Mouse (Mus musculus): ENCODE measurements around the gene Hsd3b7. TPM values are rescaled to one million over a fixed set of nuclear protein-coding genes. Genes with fewer than 3 reads are reported as not detected.

Gene Hsd3b7
- total RNA-seq, 2 experiments from 2014 or later = 31.5 to 40.4 TPM

Other genes starting within 250 kb of the Hsd3b7 start
- not detected for gene Tmem265, start 239.2 kb upstream of the Hsd3b7 start, total RNA-seq (2021)
- gene Phkg2, start 227.3 kb upstream of the Hsd3b7 start, total RNA-seq (2021) = 10 to 100 TPM; 37.1 to 38.0 TPM
- 1 to 10 TPM; 8.4 to 8.5 TPM for gene Ccdc189, start 212.0 kb upstream of the Hsd3b7 start, total RNA-seq (2021)
- gene Rnf40, start 211.8 kb upstream of the Hsd3b7 start, total RNA-seq (2021) = 10 to 100 TPM; 54.1 to 64.1 TPM
- 10 to 100 TPM; 16.4 to 16.5 TPM for gene Zfp629, start 184.8 kb upstream of the Hsd3b7 start, total RNA-seq (2021)
- 10 to 100 TPM; 53.4 to 88.2 TPM for gene Bcl7c, start 91.7 kb upstream of the Hsd3b7 start, total RNA-seq (2021)
- 1 to 10 TPM; 3.3 to 4.8 TPM for gene Ctf1, start 87.9 kb upstream of the Hsd3b7 start, total RNA-seq (2021)
- not detected for gene Ctf2, start 68.4 kb upstream of the Hsd3b7 start, total RNA-seq (2021)
- 10 to 100 TPM; 10.7 to 14.4 TPM for gene Fbxl19, start 56.1 kb upstream of the Hsd3b7 start, total RNA-seq (2021)
- 10 to 100 TPM; 28.5 to 30.7 TPM for gene Orai3, start 30.8 kb upstream of the Hsd3b7 start, total RNA-seq (2021)
- 10 to 100 TPM; 30.3 to 40.4 TPM for gene Setd1a, start 23.9 kb upstream of the Hsd3b7 start, total RNA-seq (2021)
- 1 to 10 TPM; 2.4 to 3.0 TPM for gene Gm49388, start 15.0 kb upstream of the Hsd3b7 start, total RNA-seq (2021)
- 100 to 1,000 TPM in 1 of 2 experiments, 10 to 100 TPM in 1; 99.2 to 104 TPM for gene Stx4a, start 23.7 kb downstream of the Hsd3b7 start, total RNA-seq (2021)
- 1 to 10 TPM; 4.2 to 5.6 TPM for gene Stx1b, start 23.9 kb downstream of the Hsd3b7 start, total RNA-seq (2021)
- gene Zfp646, start 75.6 kb downstream of the Hsd3b7 start, total RNA-seq (2021) = 10 to 100 TPM; 31.1 to 36.6 TPM
- gene Zfp668, start 76.2 kb downstream of the Hsd3b7 start, total RNA-seq (2021) = 1 to 10 TPM; 8.3 to 9.5 TPM
- gene Prss53, start 90.4 kb downstream of the Hsd3b7 start, total RNA-seq (2021) = 1 to 10 TPM; 1.2 to 1.9 TPM
- not detected for gene Gm21974, start 94.8 kb downstream of the Hsd3b7 start, total RNA-seq (2021)
- gene Vkorc1, start 95.0 kb downstream of the Hsd3b7 start, total RNA-seq (2021) = 10 to 100 TPM; 67.2 to 67.4 TPM
- 100 to 1,000 TPM in 1 of 2 experiments, 10 to 100 TPM in 1; 97.1 to 109 TPM for gene Bckdk, start 103.5 kb downstream of the Hsd3b7 start, total RNA-seq (2021)
- 10 to 100 TPM; 27.1 to 30.2 TPM for gene Kat8, start 111.9 kb downstream of the Hsd3b7 start, total RNA-seq (2021)
- under 1 TPM in 1 of 2 experiments, not detected in 1; 0.23 TPM for gene Prss8, start 129.5 kb downstream of the Hsd3b7 start, total RNA-seq (2021)
- gene Prss36, start 146.1 kb downstream of the Hsd3b7 start, total RNA-seq (2021) = 10 to 100 TPM in 1 of 2 experiments, 1 to 10 TPM in 1; 6.2 to 11.4 TPM
- 100 to 1,000 TPM; 150 to 153 TPM for gene Fus, start 166.9 kb downstream of the Hsd3b7 start, total RNA-seq (2021)
- 1 to 10 TPM in 1 of 2 experiments, under 1 TPM in 1; 0.83 to 3.7 TPM for gene Pycard, start 193.3 kb downstream of the Hsd3b7 start, total RNA-seq (2021)
- gene Trim72, start 203.3 kb downstream of the Hsd3b7 start, total RNA-seq (2021) = under 1 TPM in 1 of 2 experiments, not detected in 1; 0.29 TPM

Data from adrenal gland, adult 18-20 months (tissue).